Mouse (Mus musculus): Measurements from ENCODE around the gene Epha1. TPM values are rescaled to one million over a fixed set of nuclear protein-coding genes. Genes with fewer than 3 reads are reported as not detected.

Epha1 gene
- polyA plus RNA-seq, 1 experiment from 2014 or later: 1.4 TPM

GRCm38 (mm10) chr6:42377280-42377679 is 4.2 kb upstream of the Epha1 start:
- H3K9ac ChIP-seq (ENCODE audit: low read depth, low read length): no peak overlapping the region
- no peaks in the 10 kb centered on the region for H3K4me1 ChIP-seq (replicated peaks; ENCODE audit: control insufficient read depth, insufficient read depth, low read length)
- no peak overlapping the region for H3K4me2 ChIP-seq
- no peaks in the 10 kb centered on the region for H3K27me3 ChIP-seq (replicated peaks; ENCODE audit: control insufficient read depth, insufficient read depth, low read length)
- no peak overlapping the region for H3K4me3 ChIP-seq (ENCODE audit: low read depth, low read length)
- WGBS: 74% methylated on average over 5 of the region's 5 CpGs
- DNase-seq (ENCODE audit: low spot score) (no peak), ATAC-seq (replicated peaks; ENCODE audit: low FRiP score) (no peak)
- no peaks in the 10 kb centered on the region for H3K9me3 ChIP-seq (ENCODE audit: control insufficient read depth, low read length)
- no peak overlapping the region for H3K27ac ChIP-seq (ENCODE audit: low read depth, low read length)
- H3K36me3 ChIP-seq (ENCODE audit: control insufficient read depth, insufficient read depth, low read length): no peaks in the 10 kb centered on the region

GRCm38 (mm10) chr6:42376504-42377019 is 3.5 kb upstream of the Epha1 start:
- DNase-seq (ENCODE audit: low spot score) (no peak), ATAC-seq (replicated peaks; ENCODE audit: low FRiP score) (no peak)
- Histone ChIP-seq H3K4me2 (no peak overlapping the region), H3K4me1 (replicated peaks; ENCODE audit: control insufficient read depth, insufficient read depth, low read length) (no peaks in the 10 kb centered on the region), H3K4me3 (ENCODE audit: low read depth, low read length) (no peak overlapping the region), H3K9me3 (ENCODE audit: control insufficient read depth, low read length) (no peaks in the 10 kb centered on the region), H3K36me3 (ENCODE audit: control insufficient read depth, insufficient read depth, low read length) (no peaks in the 10 kb centered on the region), H3K27me3 (replicated peaks; ENCODE audit: control insufficient read depth, insufficient read depth, low read length) (no peaks in the 10 kb centered on the region), H3K27ac (ENCODE audit: low read depth, low read length) (no peak overlapping the region), H3K9ac (ENCODE audit: low read depth, low read length) (no peak overlapping the region)
- WGBS: 56% methylated on average over 6 of the region's 6 CpGs

GRCm38 (mm10) chr6:42376016-42376415 is 2.9 kb upstream of the Epha1 start:
- ATAC-seq (replicated peaks; ENCODE audit: low FRiP score) (no peak), DNase-seq (ENCODE audit: low spot score) (no peak)
- no peaks in the 10 kb centered on the region for H3K27me3 ChIP-seq (replicated peaks; ENCODE audit: control insufficient read depth, insufficient read depth, low read length)
- no peak overlapping the region for H3K4me2 ChIP-seq
- H3K4me3 ChIP-seq (ENCODE audit: low read depth, low read length): no peak overlapping the region
- no peak overlapping the region for H3K27ac ChIP-seq (ENCODE audit: low read depth, low read length)
- H3K9ac ChIP-seq (ENCODE audit: low read depth, low read length): no peak overlapping the region
- no peaks in the 10 kb centered on the region for H3K9me3 ChIP-seq (ENCODE audit: control insufficient read depth, low read length)
- no peaks in the 10 kb centered on the region for H3K36me3 ChIP-seq (ENCODE audit: control insufficient read depth, insufficient read depth, low read length)
- WGBS: 32% methylated on average over 4 of the region's 4 CpGs
- no peaks in the 10 kb centered on the region for H3K4me1 ChIP-seq (replicated peaks; ENCODE audit: control insufficient read depth, insufficient read depth, low read length)

- Histone ChIP-seq H3K4me2 (no peak overlapping the region), H3K36me3 (ENCODE audit: control insufficient read depth, insufficient read depth, low read length) (no peaks in the 10 kb centered on the region), H3K4me1 (replicated peaks; ENCODE audit: control insufficient read depth, insufficient read depth, low read length) (no peaks in the 10 kb centered on the region), H3K27ac (ENCODE audit: low read depth, low read length) (no peak overlapping the region), H3K9me3 (ENCODE audit: control insufficient read depth, low read length) (no peaks in the 10 kb centered on the region), H3K4me3 (ENCODE audit: low read depth, low read length) (no peak overlapping the region), H3K27me3 (replicated peaks; ENCODE audit: control insufficient read depth, insufficient read depth, low read length) (no peaks in the 10 kb centered on the region), H3K9ac (ENCODE audit: low read depth, low read length) (no peak overlapping the region)
- ATAC-seq (replicated peaks; ENCODE audit: low FRiP score) (no peak), DNase-seq (ENCODE audit: low spot score) (no peak)
- WGBS: 84% methylated on average over 2 of the region's 2 CpGs
These were observed 2.1 kb upstream of the Epha1 start for GRCm38 (mm10) chr6:42375131-42375530.

DNA sequence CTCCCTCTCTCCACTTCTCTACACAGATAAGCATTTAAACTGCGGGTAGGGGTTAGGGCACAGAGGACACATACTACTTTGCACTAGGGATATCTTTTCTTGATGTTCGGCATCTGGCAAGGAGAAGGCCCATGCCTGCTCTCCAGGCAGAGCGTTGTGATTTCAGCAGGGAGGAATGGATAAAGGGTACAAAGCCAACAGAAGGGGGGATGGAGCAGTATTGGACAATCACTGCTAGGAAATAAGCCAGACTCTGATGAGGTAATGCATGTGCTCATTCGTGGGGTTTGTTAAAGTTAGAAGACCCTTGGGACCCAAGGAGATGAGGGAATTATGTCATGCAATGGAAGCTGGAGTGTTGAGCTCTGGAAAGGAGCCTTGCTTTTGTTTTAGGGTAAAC is 1.6 kb upstream of the Epha1 start:
- Histone ChIP-seq H3K27ac (ENCODE audit: low read depth, low read length) (no peak overlapping the region), H3K4me2 (no peak overlapping the region), H3K9me3 (ENCODE audit: control insufficient read depth, low read length) (no peaks in the 10 kb centered on the region), H3K4me1 (replicated peaks; ENCODE audit: control insufficient read depth, insufficient read depth, low read length) (no peaks in the 10 kb centered on the region), H3K4me3 (ENCODE audit: low read depth, low read length) (no peak overlapping the region), H3K36me3 (ENCODE audit: control insufficient read depth, insufficient read depth, low read length) (no peaks in the 10 kb centered on the region), H3K27me3 (replicated peaks; ENCODE audit: control insufficient read depth, insufficient read depth, low read length) (no peaks in the 10 kb centered on the region), H3K9ac (ENCODE audit: low read depth, low read length) (no peak overlapping the region)
- DNase-seq (ENCODE audit: low spot score) (no peak), ATAC-seq (replicated peaks; ENCODE audit: low FRiP score) (no peak)
- WGBS: 68% methylated on average over 4 of the region's 4 CpGs

- H3K27me3 ChIP-seq (replicated peaks; ENCODE audit: control insufficient read depth, insufficient read depth, low read length): no peaks in the 10 kb centered on the region
- no peaks in the 10 kb centered on the region for H3K36me3 ChIP-seq (ENCODE audit: control insufficient read depth, insufficient read depth, low read length)
- H3K9me3 ChIP-seq (ENCODE audit: control insufficient read depth, low read length): no peaks in the 10 kb centered on the region
- H3K4me2 ChIP-seq: peak overlapping the region; percentile 95
- DNase-seq (ENCODE audit: low spot score) (no peak), ATAC-seq (replicated peaks; ENCODE audit: low FRiP score) (no peak)
- no peak overlapping the region for H3K27ac ChIP-seq (ENCODE audit: low read depth, low read length)
- H3K9ac ChIP-seq (ENCODE audit: low read depth, low read length): 0 out of 2 replicates have a peak overlapping the region, but pooled peaks have one; percentile 51
- 41% methylated on average over 7 of the region's 7 CpGs for WGBS
- peak overlapping the region; percentile 56 for H3K4me3 ChIP-seq (ENCODE audit: low read depth, low read length)
- no peaks in the 10 kb centered on the region for H3K4me1 ChIP-seq (replicated peaks; ENCODE audit: control insufficient read depth, insufficient read depth, low read length)
These were observed 782 bp upstream of the Epha1 start for GRCm38 (mm10) chr6:42373669-42374430.

- H3K27me3 ChIP-seq (replicated peaks; ENCODE audit: control insufficient read depth, insufficient read depth, low read length): no peaks in the 10 kb centered on the region
- no peak overlapping the region for H3K9ac ChIP-seq (ENCODE audit: low read depth, low read length)
- H3K36me3 ChIP-seq (ENCODE audit: control insufficient read depth, insufficient read depth, low read length): no peaks in the 10 kb centered on the region
- peak; percentile 25 for ATAC-seq (replicated peaks; ENCODE audit: low FRiP score)
- H3K4me2 ChIP-seq: peak overlapping the region; percentile 95
- no peaks in the 10 kb centered on the region for H3K4me1 ChIP-seq (replicated peaks; ENCODE audit: control insufficient read depth, insufficient read depth, low read length)
- no peaks in the 10 kb centered on the region for H3K9me3 ChIP-seq (ENCODE audit: control insufficient read depth, low read length)
- DNase-seq (ENCODE audit: low spot score): no peak
- 27% methylated on average over 9 of the region's 9 CpGs for WGBS
- no peak overlapping the region for H3K27ac ChIP-seq (ENCODE audit: low read depth, low read length)
- H3K4me3 ChIP-seq (ENCODE audit: low read depth, low read length): peak overlapping the region; percentile 56; the same call in 1 of the 2 replicates
These were observed 650 bp downstream of the Epha1 start for GRCm38 (mm10) chr6:42372421-42372815.

DNA sequence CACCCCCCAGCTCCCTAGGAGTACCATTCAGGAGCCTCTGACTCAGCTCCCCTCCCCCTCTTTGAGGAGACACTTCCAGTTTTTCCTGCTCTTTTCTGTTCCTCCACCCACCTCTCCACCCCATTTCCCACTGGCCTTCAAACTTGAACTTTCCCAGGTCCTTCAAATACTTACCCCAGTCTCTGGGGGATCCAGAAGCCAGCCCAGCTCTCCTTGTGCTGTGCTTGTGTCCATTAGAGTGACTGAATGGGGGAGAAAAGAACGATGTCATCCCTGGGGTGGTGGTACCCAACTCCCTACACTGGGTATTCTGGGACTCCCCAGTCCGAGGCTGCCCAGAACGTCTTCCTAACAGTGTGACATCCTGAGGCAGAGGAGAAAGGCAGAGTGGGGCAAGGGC is 1.1 kb downstream of the Epha1 start:
- 17% methylated on average over 3 of the region's 3 CpGs for WGBS
- Histone ChIP-seq H3K4me3 (ENCODE audit: low read depth, low read length) (0 out of 2 replicates have a peak overlapping the region, but pooled peaks have one; percentile 56), H3K27me3 (replicated peaks; ENCODE audit: control insufficient read depth, insufficient read depth, low read length) (no peaks in the 10 kb centered on the region), H3K9me3 (ENCODE audit: control insufficient read depth, low read length) (no peaks in the 10 kb centered on the region), H3K4me1 (replicated peaks; ENCODE audit: control insufficient read depth, insufficient read depth, low read length) (no peaks in the 10 kb centered on the region), H3K27ac (ENCODE audit: low read depth, low read length) (no peak overlapping the region), H3K36me3 (ENCODE audit: control insufficient read depth, insufficient read depth, low read length) (no peaks in the 10 kb centered on the region), H3K9ac (ENCODE audit: low read depth, low read length) (no peak overlapping the region), H3K4me2 (peak overlapping the region; percentile 95; the same call in 1 of the 2 replicates)
- ATAC-seq (replicated peaks; ENCODE audit: low FRiP score) (0 out of 2 replicates have a peak, but pooled peaks have one; percentile 3), DNase-seq (ENCODE audit: low spot score) (no peak)

Data from liver, embryonic 11.5 days (tissue).